Mouse (Mus musculus): ENCODE results near the gene Zfp804a.

DNA sequence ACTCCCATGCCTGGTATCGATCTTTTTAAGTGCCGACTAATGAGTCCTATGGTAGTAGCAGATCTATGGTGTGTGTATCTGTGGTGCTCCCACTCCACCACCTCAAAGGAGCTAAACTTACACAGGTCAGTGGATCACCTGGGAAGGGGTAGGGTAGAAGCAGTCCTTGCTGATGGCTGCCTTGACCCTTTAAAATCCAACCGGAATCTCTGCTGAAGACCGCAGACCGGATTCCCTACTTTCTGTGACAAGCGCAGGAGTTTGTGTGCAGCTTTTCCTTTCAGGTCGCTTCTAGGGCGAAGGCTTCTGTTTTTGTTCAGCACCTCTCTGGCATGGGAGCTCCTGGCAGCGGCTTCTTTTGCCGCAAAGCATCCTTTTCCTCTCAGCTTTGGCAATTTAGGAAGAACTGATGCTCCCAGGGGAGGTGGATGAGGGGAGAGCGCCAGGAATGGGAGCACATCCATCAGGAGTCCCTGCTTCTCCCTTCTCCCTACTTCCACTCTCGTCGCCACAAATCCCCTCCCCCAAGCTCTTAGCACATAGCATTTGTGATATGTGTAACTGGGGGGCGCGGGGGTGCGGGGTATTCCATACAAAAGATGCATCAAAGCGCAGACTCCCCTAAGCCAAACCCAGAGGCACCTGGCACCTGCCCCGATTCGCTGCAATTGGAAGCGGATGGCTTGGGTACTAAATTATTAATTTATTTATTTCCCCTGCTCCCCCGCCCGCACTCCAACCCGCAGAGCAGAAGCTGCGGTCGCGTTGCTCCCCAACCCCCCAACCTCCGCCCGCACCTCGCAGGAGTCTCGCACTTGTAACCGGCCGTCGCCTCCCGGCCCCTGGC is 461 bp upstream of the Zfp804a start:
- TF ChIP-seq CTCF (conservative IDR thresholded peaks at IDR 0.05; ENCODE audit: insufficient read depth, insufficient read length, low read depth, low read length) (no peak), POLR2A (IDR thresholded peaks at IDR 0.05; ENCODE audit: low read depth, low read length) (no peak)
